Mouse (Mus musculus) gastrocnemius, postnatal 4 days (tissue): ENCODE results near the gene Ntn4. TPM values are rescaled to one million over a fixed set of nuclear protein-coding genes. Genes with fewer than 3 reads are reported as not detected.

Source experiments
- DNase-seq, 2 experiments: peaks; one replicate each; pipeline ENCODE4 v3.0.0; 2021 to 2022; ENCODE audit warnings: low spot score in 2 of 2, mixed read lengths in 2 of 2
- total RNA-seq, 2 experiments: library from RNA; stranded (reverse); gene quantifications; 2 replicates each; pipeline ENCODE4 v1.2.3; 2021

Ntn4 gene
- total RNA-seq, 2 experiments from 2014 or later, result 11.0 to 11.9 TPM

- DNase-seq, result no peak
Observed at GRCm38 (mm10) chr10:93771931-93772465, 131.5 kb downstream of the Ntn4 start.

GRCm38 (mm10) chr10:93772492-93772891 lies 132.0 kb downstream of the Ntn4 start:
- DNase-seq, result no peak

- DNase-seq, result no peak
Observed at GRCm38 (mm10) chr10:93776731-93777151, 136.3 kb downstream of the Ntn4 start.

- DNase-seq, result peak in 1 of 2 experiments; percentile 46
Observed at GRCm38 (mm10) chr10:93777372-93777771, 136.9 kb downstream of the Ntn4 start.

GRCm38 (mm10) chr10:93783216-93784013 lies 142.9 kb downstream of the Ntn4 start:
- no peak for DNase-seq

Other genes starting within 250 kb of the Ntn4 start
- 10 to 100 TPM; 65.4 to 71.1 TPM for gene Lta4h, start 187.3 kb upstream of the Ntn4 start, total RNA-seq
- under 1 TPM; 0.12 to 0.16 TPM for gene Hal, start 151.9 kb upstream of the Ntn4 start, total RNA-seq
- under 1 TPM in 1 of 2 experiments, not detected in 1; 0.31 TPM for gene Amdhd1, start 100.6 kb upstream of the Ntn4 start, total RNA-seq
- not detected for gene Ccdc38, start 100.0 kb upstream of the Ntn4 start, total RNA-seq
- gene Snrpf, start 51.0 kb upstream of the Ntn4 start, total RNA-seq, result 10 to 100 TPM; 16.1 to 16.9 TPM
- under 1 TPM; 0.49 to 0.64 TPM for gene Usp44, start 190.9 kb downstream of the Ntn4 start, total RNA-seq